Mouse (Mus musculus): ENCODE results near the gene Skap2. TPM values are rescaled to one million over a fixed set of nuclear protein-coding genes. Genes with fewer than 3 reads are reported as not detected.
A peak's percentile ranks its signal among the peaks of the same experiment; 100 is the strongest.

Skap2 gene
- polyA plus RNA-seq (2012; ENCODE audit: insufficient read depth, insufficient read length, missing spikeins), result 253 and 257 TPM in 2 replicates

DNA sequence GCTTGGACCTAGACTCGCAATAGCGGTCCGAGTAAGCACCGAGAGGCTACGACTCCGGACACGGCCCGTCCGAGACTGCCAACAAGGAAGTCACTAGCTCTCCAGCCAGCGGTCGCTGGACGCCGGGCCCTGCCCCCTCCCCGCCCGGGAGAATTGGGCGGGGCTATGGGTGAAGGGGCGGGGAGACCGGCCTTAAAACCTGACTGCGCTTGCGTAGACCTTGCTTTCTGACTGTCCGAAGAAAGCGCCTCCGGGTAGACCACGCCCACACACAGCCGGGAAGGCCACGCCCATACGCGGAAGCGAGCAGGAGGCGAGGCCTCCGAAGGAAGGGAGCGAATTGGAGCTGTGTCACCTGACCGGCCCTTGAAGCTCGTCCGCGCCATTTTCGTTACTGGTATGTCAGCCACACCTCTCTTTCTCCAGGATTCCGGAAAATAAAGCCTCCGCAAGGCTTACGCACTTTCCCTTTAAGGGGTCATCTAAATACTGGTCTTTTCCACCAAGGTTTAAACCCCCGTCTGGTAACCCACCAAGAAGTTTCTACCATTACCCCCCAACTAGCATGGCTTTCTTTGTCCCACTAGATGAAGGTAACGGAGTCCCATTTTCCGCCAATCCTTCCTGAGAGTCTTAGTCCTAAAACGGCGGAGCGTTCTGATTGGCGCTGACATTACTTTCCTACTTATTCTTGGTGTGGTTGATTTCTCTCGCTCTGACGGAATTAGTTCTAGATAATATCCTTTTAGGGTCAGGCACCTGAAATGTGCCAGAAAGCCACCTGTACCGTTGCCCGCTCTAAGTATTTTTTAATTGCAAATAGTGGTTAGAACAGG, at the start of gene Skap2:
TSS of gene Skap2 (minus strand) at position 141 of the 836 bp plus-strand sequence.
- Histone ChIP-seq H3K4me1 (ENCODE audit: control insufficient read depth, insufficient read depth, low read length) (peaks cover 20% of the 10 kb centered on the region), H3K4me3 (ENCODE audit: insufficient read depth, low read length) (peak within 1 kb of the TSS; percentile 88), H3K27ac (ENCODE audit: insufficient read depth, low read depth, low read length) (peak within 1 kb of the TSS; percentile 92)
- peak; percentile 83; the same call in 1 of the 2 replicates for TF ChIP-seq POLR2A (IDR thresholded peaks at IDR 0.05; ENCODE audit: borderline replicate concordance, low read depth, low read length)
- no peak for TF ChIP-seq CTCF (IDR thresholded peaks at IDR 0.05; ENCODE audit: low read depth, low read length)

DNA sequence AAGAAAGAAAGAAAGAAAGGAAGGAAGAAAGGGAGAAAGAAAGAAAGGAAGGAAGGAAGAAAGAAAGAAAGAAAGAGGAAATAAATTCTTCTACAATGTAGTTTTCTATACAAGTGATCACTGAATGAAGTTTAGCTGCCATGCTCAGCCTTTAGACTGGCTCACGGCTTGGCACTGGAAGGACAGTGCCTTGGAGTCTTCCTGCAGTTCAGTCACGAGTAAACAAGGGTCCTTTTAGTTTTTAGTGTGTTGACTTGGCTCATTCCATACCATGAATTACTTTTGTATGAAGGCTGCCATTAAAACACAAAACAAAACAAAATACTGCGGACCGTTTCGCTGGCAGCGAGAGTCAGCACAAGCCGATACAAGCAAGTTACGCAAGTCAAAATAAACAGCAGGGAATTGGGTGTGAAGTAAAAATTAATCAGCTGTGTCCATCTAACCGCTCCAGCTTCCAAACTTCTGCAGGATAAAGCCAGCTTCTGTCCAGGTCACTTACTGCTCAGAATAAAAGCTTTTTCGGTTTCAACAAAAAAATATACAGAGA, 46.6 kb upstream of the Skap2 start:
- H3K4me3 ChIP-seq (ENCODE audit: insufficient read depth, low read length), result no peak overlapping the region
- H3K4me1 ChIP-seq (ENCODE audit: control insufficient read depth, insufficient read depth, low read length), result peaks cover 1% of the 10 kb centered on the region; the same call in 1 of the 2 replicates
- no peak overlapping the region for H3K27ac ChIP-seq (ENCODE audit: insufficient read depth, low read depth, low read length)
- TF ChIP-seq CTCF (IDR thresholded peaks at IDR 0.05; ENCODE audit: low read depth, low read length) (no peak), POLR2A (IDR thresholded peaks at IDR 0.05; ENCODE audit: borderline replicate concordance, low read depth, low read length) (no peak)

DNA sequence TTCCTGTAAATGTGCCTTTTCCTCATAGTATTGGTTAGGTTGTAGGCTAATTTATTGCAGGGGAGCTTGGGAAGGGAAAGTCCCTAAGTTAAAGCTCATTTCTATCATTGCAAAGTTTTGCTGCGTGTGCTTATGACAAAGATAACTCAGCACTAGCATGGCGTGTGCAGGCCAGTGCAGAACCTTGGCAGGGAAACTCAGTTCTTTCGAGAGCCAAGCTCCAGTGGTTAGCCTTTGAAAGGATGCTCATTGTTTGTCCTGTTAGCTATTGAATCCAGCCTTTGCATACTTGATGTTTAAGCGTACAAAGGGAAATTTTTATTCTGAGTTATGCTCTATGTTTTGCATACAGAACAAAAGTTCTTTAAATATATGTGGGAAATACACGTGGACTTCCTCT, 45.8 kb upstream of the Skap2 start:
- no peak for TF ChIP-seq POLR2A (IDR thresholded peaks at IDR 0.05; ENCODE audit: borderline replicate concordance, low read depth, low read length)
- TF ChIP-seq CTCF (IDR thresholded peaks at IDR 0.05; ENCODE audit: low read depth, low read length), result no peak
- no peak overlapping the region for H3K27ac ChIP-seq (ENCODE audit: insufficient read depth, low read depth, low read length)

DNA sequence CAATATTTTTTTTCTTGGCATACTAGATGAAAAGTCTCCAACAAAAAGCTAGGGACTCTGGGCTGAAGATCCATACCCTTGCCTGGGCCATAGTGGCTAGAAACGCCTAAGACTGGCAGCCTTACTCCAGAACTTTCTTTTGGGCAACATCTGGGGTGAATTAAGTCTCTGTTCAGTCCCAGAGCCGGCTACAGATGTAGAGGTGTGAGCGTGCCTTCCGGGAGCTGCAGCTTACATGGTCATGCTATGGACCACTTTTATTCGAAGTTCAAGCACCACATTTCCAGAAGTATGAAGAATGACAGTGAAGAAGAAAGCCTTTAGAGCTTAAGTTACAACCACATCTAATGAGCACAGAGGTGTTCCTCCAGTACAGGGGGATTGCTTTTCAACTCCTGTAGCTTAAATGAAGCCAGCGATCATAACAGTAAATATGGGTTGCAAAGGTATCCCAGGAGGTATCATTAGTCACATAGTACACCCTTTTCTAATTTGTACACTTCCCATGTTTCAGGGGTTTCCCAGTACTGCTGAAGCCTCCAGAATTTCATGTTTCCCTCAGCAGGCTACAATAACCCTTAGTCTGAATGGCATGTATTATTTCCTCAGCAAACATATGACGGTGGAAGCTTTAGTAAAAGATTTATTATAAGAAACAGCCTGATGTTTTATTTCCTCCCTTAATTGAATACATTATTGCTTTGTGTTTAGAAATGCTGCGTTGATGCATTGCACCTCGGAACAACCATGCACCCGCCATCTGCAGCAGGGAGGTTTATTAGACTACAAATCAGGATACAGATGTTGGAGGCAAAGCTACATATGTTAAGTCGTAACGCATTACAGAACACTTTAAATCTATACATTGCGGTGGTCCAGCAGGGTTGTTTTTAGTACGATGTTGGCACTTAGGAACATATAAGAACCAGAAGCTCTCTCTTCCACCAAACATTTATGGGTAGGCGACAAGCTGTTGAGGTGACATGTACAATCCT, 41.5 kb upstream of the Skap2 start:
- no peaks in the 10 kb centered on the region for H3K4me1 ChIP-seq (ENCODE audit: control insufficient read depth, insufficient read depth, low read length)
- TF ChIP-seq CTCF (IDR thresholded peaks at IDR 0.05; ENCODE audit: low read depth, low read length) (no peak), POLR2A (IDR thresholded peaks at IDR 0.05; ENCODE audit: borderline replicate concordance, low read depth, low read length) (no peak)
- no peak overlapping the region for H3K27ac ChIP-seq (ENCODE audit: insufficient read depth, low read depth, low read length)
- no peak overlapping the region for H3K4me3 ChIP-seq (ENCODE audit: insufficient read depth, low read length)

More for the DNA sequence above, 45.8 kb upstream of the Skap2 start:
- Histone ChIP-seq H3K4me1 (ENCODE audit: control insufficient read depth, insufficient read depth, low read length) (no peaks in the 10 kb centered on the region), H3K4me3 (ENCODE audit: insufficient read depth, low read length) (no peak overlapping the region)

DNA sequence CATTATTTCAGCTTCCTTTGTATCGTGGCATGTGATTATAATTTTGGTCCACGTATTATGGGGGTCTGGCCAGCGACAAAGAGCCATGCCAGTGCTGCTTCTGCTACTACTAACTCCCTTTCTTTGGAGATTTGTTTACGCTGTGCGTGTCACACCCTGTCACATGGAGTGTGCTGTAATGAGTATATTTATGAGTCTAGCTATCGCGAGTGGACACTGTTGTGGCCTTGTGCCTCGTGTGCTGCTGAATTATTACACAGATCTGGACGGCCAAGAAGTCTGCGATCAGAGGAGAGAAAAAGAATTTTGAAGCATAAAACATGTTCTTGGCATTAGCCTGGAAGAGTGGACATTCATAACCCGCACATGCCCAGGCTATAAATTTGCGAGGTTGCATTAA, 37.7 kb upstream of the Skap2 start:
- Histone ChIP-seq H3K4me3 (ENCODE audit: insufficient read depth, low read length) (no peak overlapping the region), H3K4me1 (ENCODE audit: control insufficient read depth, insufficient read depth, low read length) (no peaks in the 10 kb centered on the region), H3K27ac (ENCODE audit: insufficient read depth, low read depth, low read length) (no peak overlapping the region)
- TF ChIP-seq POLR2A (IDR thresholded peaks at IDR 0.05; ENCODE audit: borderline replicate concordance, low read depth, low read length), result no peak
- TF ChIP-seq CTCF (IDR thresholded peaks at IDR 0.05; ENCODE audit: low read depth, low read length), result no peak

DNA sequence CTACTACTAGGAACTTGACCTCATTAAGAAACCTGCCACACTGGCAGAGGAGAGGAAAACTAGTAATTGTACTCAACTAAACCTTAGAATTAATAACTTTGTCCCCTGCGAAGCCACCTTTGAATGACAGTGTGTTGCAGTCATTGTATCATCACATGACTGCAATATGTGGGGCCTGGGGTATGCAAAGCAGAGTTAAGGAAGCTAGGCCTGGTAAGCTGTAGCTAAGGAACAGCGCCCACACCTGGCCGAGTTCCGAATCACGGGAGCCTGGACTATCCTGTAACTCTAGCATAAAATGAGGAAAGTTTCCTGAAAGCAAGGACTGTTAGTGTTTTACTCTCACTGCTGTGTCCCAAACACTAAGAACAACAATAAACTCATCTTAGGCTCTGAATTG, 33.2 kb upstream of the Skap2 start:
- Histone ChIP-seq H3K27ac (ENCODE audit: insufficient read depth, low read depth, low read length) (no peak overlapping the region), H3K4me3 (ENCODE audit: insufficient read depth, low read length) (no peak overlapping the region), H3K4me1 (ENCODE audit: control insufficient read depth, insufficient read depth, low read length) (no peaks in the 10 kb centered on the region)
- TF ChIP-seq CTCF (IDR thresholded peaks at IDR 0.05; ENCODE audit: low read depth, low read length) (no peak), POLR2A (IDR thresholded peaks at IDR 0.05; ENCODE audit: borderline replicate concordance, low read depth, low read length) (no peak)

DNA sequence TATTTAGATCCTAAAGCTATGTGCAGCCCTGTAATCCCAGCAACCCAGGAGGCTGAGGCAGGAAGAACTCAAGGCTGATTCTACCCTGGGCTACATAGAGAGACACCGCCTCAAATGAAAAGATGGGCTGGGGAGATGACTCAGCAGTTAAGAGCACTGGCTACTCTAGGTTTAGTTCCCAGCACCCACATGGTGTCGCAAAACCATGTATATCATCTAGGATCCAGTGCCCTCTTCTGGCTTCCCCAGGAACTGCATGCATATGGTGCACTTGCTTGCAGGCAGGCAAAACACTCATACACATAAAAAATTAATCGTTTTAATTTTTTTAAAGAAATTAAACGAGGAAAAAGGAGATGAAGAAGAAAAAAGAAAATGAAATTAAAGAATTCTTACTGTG, 23.7 kb upstream of the Skap2 start:
- H3K4me3 ChIP-seq (ENCODE audit: insufficient read depth, low read length), result no peak overlapping the region
- TF ChIP-seq POLR2A (IDR thresholded peaks at IDR 0.05; ENCODE audit: borderline replicate concordance, low read depth, low read length), result no peak
- TF ChIP-seq CTCF (IDR thresholded peaks at IDR 0.05; ENCODE audit: low read depth, low read length), result peak; percentile 49
- no peak overlapping the region for H3K27ac ChIP-seq (ENCODE audit: insufficient read depth, low read depth, low read length)
- H3K4me1 ChIP-seq (ENCODE audit: control insufficient read depth, insufficient read depth, low read length), result peaks cover 3% of the 10 kb centered on the region; the same call in 1 of the 2 replicates

DNA sequence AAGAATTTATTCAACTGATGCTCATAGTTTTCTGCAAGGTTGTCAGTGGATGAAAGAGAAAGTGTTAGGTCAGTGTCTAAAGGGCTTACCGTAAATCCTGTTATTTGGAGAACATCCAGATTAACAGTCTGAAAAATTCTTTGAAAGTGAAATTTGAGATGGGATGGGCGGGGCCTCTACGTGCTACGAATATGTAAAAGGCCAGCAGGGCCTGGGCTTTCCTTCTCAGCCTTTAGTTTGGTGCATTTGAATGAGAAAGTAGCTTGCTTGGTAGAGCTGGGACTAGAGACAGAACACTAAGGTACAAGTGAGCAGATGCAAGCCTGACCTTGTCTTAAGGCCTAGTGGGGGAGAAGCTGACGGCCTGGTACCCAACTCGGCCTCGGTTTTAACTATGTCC, 18.8 kb upstream of the Skap2 start:
- no peak overlapping the region for H3K27ac ChIP-seq (ENCODE audit: insufficient read depth, low read depth, low read length)
- TF ChIP-seq CTCF (IDR thresholded peaks at IDR 0.05; ENCODE audit: low read depth, low read length) (no peak), POLR2A (IDR thresholded peaks at IDR 0.05; ENCODE audit: borderline replicate concordance, low read depth, low read length) (no peak)
- no peaks in the 10 kb centered on the region for H3K4me1 ChIP-seq (ENCODE audit: control insufficient read depth, insufficient read depth, low read length)
- H3K4me3 ChIP-seq (ENCODE audit: insufficient read depth, low read length), result no peak overlapping the region

DNA sequence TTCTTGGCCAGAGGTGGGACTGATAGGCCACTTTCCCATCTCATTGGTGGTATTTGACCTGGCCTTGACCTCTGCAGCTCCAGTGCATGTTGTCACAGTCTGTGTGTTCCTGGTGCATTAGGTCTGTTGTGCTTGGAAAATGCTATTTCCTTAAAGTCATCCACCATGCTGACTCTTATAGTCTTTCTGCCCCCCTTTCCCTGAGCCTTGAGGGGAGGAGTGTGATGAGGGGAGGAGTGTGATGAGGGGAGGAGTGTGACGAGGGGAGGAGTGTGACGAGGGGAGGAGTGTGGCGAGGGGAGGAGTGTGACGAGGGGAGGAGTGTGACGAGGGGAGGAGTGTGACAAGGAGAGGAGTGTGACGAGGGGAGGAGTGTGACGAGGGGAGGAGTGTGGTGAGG, 15.8 kb upstream of the Skap2 start:
- Histone ChIP-seq H3K4me1 (ENCODE audit: control insufficient read depth, insufficient read depth, low read length) (peaks cover under 1% of the 10 kb centered on the region), H3K4me3 (ENCODE audit: insufficient read depth, low read length) (no peak overlapping the region), H3K27ac (ENCODE audit: insufficient read depth, low read depth, low read length) (no peak overlapping the region)
- no peak for TF ChIP-seq CTCF (IDR thresholded peaks at IDR 0.05; ENCODE audit: low read depth, low read length)
- TF ChIP-seq POLR2A (IDR thresholded peaks at IDR 0.05; ENCODE audit: borderline replicate concordance, low read depth, low read length), result no peak

Data from bone marrow macrophage, adult 2 months (primary cell).